Mouse (Mus musculus) cerebellum, adult 2 months (tissue): ENCODE measurements at regions not wholly inside any gene's neighbourhood (a gene's known extent, or its start where the extent isn't known, plus 50 kb on each side); places are given as distances from the start of the nearest gene placed in this dataset.

Experiments
- CTCF ChIP-seq: fragments of 200-500 bp; IDR thresholded peaks from 2 replicates; pipeline ENCODE4 v1.5.1; 2011; ENCODE audit warnings: low read depth, mild to moderate bottlenecking, control low read depth, low read length, moderate library complexity, borderline replicate concordance; ENCODE audit not compliant: insufficient read depth
- POLR2A ChIP-seq: fragments of 200-500 bp; IDR thresholded peaks from 2 replicates; pipeline ENCODE4 v1.6.1; 2011; ENCODE audit warnings: low read length, control low read depth, borderline replicate concordance; ENCODE audit not compliant: insufficient read depth

DNA sequence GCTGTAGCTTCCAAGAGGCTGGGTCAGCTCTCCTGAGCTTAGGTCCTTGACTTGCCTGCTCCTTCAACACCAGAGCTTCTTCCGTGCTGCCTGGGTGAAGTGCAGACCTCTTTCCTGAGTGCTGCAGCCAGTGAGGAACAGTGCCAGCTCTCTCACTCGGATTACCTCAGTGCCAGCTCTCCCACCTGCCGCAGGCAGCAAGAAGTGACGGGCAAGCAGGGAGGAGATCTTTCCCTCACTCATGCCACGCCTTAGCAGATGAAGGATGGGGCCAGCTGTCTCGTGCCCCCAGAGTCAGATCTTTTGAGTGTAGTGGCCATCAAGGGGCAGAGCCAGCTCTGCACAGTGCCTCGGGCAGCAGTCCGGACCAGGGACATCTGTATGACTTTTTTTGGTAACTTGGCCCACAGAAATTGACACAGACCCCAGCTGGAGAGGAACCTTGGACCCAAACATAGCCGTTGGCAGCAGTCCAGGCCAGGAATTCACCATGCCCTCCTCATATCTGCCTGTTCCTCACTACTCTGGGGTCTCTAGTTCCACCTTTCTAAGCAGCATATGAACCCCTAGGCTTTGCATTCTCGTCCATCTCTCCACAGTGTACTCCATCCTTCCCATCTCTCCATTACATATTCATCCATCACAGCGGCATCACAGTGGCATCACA is 263.9 kb upstream of the Kcnip4 start:
- TF ChIP-seq POLR2A (peak; percentile 49; the same call in 1 of the 2 replicates), CTCF (no peak)
